Mouse (Mus musculus) embryonic fibroblast, embryonic 13.5 days (primary cell): ENCODE results near the gene Rinl. TPM values are rescaled to one million over a fixed set of nuclear protein-coding genes. Genes with fewer than 3 reads are reported as not detected.

Source experiments
- H3K27ac ChIP-seq: 2 replicates; pipeline ENCODE4 v1.5.1; 2012; ENCODE audit warnings: low read length, control low read depth, inconsistent platforms; ENCODE audit not compliant: insufficient read depth
- H3K4me1 ChIP-seq: 2 replicates; pipeline ENCODE4 v1.6.1; 2011; ENCODE audit warnings: low read length; ENCODE audit not compliant: control insufficient read depth, insufficient read depth
- H3K4me3 ChIP-seq: 2 replicates; pipeline ENCODE4 v1.5.1; 2011; ENCODE audit warnings: mild to moderate bottlenecking, control low read depth, low read length; ENCODE audit not compliant: insufficient read depth
- CTCF ChIP-seq: IDR thresholded peaks from 2 replicates; pipeline ENCODE4 v1.5.1; 2011; ENCODE audit warnings: mild to moderate bottlenecking, control low read depth, low read length, moderate library complexity, borderline replicate concordance; ENCODE audit not compliant: insufficient read depth
- POLR2A ChIP-seq: IDR thresholded peaks from 2 replicates; pipeline ENCODE4 v1.6.1; 2011; ENCODE audit warnings: low read depth, mild to moderate bottlenecking, control low read depth, low read length, moderate library complexity
- polyA plus RNA-seq: library from polyadenylated mRNA; stranded (reverse); fragments of >200 nt; gene quantifications from 2 replicates; pipeline ENCODE4 v1.2.4, GENCODE M21; 2011; ENCODE audit warnings: low read depth; ENCODE audit not compliant: missing spikeins, insufficient read length

Gene Rinl
- 0.77 TPM in 1 of 2 replicates, not detected in the other for polyA plus RNA-seq

- Histone ChIP-seq H3K4me3 (no peak within 1 kb of the TSS), H3K27ac (peak within 1 kb of the TSS; percentile 35; the same call in 1 of the 2 replicates), H3K4me1 (peaks cover 3% of the 10 kb centered on the region; the same call in 1 of the 2 replicates)
- no peak for TF ChIP-seq CTCF
- TF ChIP-seq POLR2A, result no peak
These were observed at the start of gene Rinl for GRCm38 (mm10) chr7:28788307-28789195. TSS of gene Rinl (plus strand) at chr7:28788969.

- no peak overlapping the region for H3K4me3 ChIP-seq
- no peak overlapping the region for H3K27ac ChIP-seq
- no peak for TF ChIP-seq CTCF
- no peak for TF ChIP-seq POLR2A
- no peaks in the 10 kb centered on the region for H3K4me1 ChIP-seq
These were observed 48.9 kb upstream of the Rinl start for GRCm38 (mm10) chr7:28739829-28740228.

- Histone ChIP-seq H3K4me1 (no peaks in the 10 kb centered on the region), H3K4me3 (peak overlapping the region; percentile 78), H3K27ac (peak overlapping the region; percentile 22; the same call in 1 of the 2 replicates)
- no peak for TF ChIP-seq CTCF
- no peak for TF ChIP-seq POLR2A
These were observed 47.8 kb upstream of the Rinl start for GRCm38 (mm10) chr7:28740949-28741348.

GRCm38 (mm10) chr7:28741368-28741708 lies 47.4 kb upstream of the Rinl start:
- TF ChIP-seq POLR2A (no peak), CTCF (no peak)

GRCm38 (mm10) chr7:28741709-28742438 lies 46.9 kb upstream of the Rinl start, which contains the start of the genes Mrps12 and Sars2:
TSS of gene Mrps12 (minus strand) at chr7:28741820.
TSS of gene Sars2 (plus strand) at chr7:28741992.
- Histone ChIP-seq H3K27ac (peak within 1 kb of the TSS; percentile 75), H3K4me1 (no peaks in the 10 kb centered on the region), H3K4me3 (peak within 1 kb of the TSS; percentile 78)
- TF ChIP-seq POLR2A (peak; percentile 86), CTCF (peak; percentile 61)

More at GRCm38 (mm10) chr7:28741368-28741708, 47.4 kb upstream of the Rinl start:
- Histone ChIP-seq H3K27ac (peak overlapping the region; percentile 22), H3K4me3 (peak overlapping the region; percentile 78), H3K4me1 (no peaks in the 10 kb centered on the region)

- Histone ChIP-seq H3K27ac (no peak overlapping the region), H3K4me1 (no peaks in the 10 kb centered on the region), H3K4me3 (no peak overlapping the region)
These were observed 38.8 kb upstream of the Rinl start for GRCm38 (mm10) chr7:28749935-28750334.

GRCm38 (mm10) chr7:28756079-28756478 lies 32.7 kb upstream of the Rinl start, which contains the start of gene Ccer2:
TSS of gene Ccer2 (plus strand) at chr7:28756174.
- TF ChIP-seq CTCF (no peak), POLR2A (no peak)
- H3K4me1 ChIP-seq, result no peaks in the 10 kb centered on the region
- no peak within 1 kb of the TSS for H3K4me3 ChIP-seq
- no peak within 1 kb of the TSS for H3K27ac ChIP-seq

More at GRCm38 (mm10) chr7:28749935-28750334, 38.8 kb upstream of the Rinl start:
- TF ChIP-seq CTCF, result no peak

- TF ChIP-seq CTCF (no peak), POLR2A (no peak)
- Histone ChIP-seq H3K27ac (no peak overlapping the region), H3K4me3 (no peak overlapping the region), H3K4me1 (no peaks in the 10 kb centered on the region)
These were observed 30.1 kb upstream of the Rinl start for GRCm38 (mm10) chr7:28758623-28759022.

- TF ChIP-seq CTCF (no peak), POLR2A (no peak)
- no peak overlapping the region for H3K27ac ChIP-seq
- H3K4me3 ChIP-seq, result no peak overlapping the region
- H3K4me1 ChIP-seq, result peaks cover 3% of the 10 kb centered on the region; the same call in 1 of the 2 replicates
These were observed 26.9 kb upstream of the Rinl start for GRCm38 (mm10) chr7:28761907-28762306.
